Mouse (Mus musculus): Measurements from ENCODE around the gene Blcap.

Blcap gene

GRCm38 (mm10) chr2:157520496-157520895 lies 50.6 kb downstream of the Blcap start:
- no peak for DNase-seq (ENCODE audit: low read depth, low spot score)

- no peak for DNase-seq (ENCODE audit: low read depth, low spot score)
Observed at GRCm38 (mm10) chr2:157519452-157519851, 51.6 kb downstream of the Blcap start.

DNA sequence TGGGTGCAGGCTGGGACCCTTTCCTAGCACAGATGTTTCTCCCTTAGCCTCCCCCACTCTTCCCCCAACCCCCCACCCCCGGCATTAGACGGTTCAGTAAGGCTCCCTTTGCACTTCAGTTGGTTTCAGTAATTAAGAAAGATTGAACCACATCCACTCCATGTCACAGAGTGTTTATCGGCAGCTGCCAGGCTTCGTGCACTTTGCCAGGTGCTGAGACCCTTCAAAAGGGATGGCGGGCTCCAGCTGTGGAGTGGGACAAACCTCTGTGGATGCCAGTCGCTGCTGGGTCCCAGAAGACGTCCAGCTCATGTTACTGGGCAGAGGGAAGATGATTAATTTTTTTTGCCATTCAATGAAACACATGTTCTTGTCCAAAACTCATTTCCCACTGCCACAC lies 52.6 kb downstream of the Blcap start:
- no peak for DNase-seq (ENCODE audit: low read depth, low spot score)

- DNase-seq (ENCODE audit: low read depth, low spot score) = no peak
Observed at GRCm38 (mm10) chr2:157517526-157517925, 53.5 kb downstream of the Blcap start.

- no peak for DNase-seq (ENCODE audit: low read depth, low spot score)
Observed at GRCm38 (mm10) chr2:157514353-157514752, 56.7 kb downstream of the Blcap start.

DNA sequence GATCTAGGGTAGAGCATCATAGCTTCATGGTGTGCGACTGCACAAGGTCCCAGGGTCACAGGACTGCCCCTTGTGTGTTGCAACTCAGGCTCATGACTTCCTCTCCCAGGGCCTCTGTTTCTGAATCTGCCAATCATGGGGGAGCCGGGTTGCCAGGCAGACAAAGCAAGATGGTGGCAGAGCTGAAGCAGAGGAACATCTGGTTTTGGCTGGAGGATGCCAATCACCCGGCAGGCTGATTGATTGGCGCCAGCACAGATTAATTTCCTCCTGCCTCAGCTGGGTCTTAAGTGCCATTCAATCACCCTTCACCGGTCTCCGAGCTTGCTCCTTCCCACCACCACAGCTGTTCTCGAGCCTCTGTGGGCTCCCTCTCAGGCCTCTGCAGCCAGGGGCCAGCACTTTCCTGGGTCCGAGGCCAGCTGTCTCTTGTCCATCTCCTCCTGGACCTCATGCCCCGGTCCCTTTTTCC lies 57.3 kb downstream of the Blcap start:
- no peak for DNase-seq (ENCODE audit: low read depth, low spot score)

DNA sequence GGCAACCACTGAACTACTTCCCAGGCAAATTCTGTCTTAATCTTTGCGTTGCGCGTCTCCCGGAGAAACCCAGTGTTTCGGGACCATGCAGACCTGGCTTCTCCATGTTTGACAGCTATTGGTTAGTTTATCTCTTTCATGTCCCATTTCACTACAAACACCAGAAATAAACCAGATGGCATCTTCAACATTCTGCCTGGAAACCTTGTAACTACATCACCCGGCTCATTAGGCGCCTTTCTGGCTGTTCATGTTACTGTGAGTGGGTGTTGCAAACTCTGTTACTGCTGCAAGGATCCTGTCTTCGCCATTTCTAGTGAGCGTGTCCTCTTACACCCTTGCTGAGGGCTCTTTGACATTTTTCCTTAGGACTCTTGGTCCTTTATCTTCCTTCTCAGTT lies 58.2 kb downstream of the Blcap start:
- no peak for DNase-seq (ENCODE audit: low read depth, low spot score)

DNA sequence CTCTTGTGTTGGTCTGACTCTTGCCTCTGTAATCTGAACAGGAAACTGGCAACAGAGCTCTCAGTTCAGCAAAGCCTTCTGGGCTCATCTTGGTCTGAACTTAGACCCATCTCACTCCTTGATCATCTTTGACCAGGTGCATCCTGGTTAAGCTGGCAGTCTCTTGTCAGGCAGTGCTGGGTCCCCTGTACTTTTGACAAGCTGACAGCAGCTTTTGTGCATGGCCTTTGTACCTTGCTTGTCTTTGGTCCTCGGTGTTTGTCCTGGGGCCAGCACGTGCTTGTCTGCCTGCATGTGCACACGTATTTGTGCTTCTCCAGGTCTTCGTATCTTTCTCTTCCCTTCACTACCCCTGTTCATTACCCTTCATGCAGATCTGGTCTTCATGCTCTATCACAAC lies 61.0 kb downstream of the Blcap start:
- DNase-seq (ENCODE audit: low read depth, low spot score) = no peak

DNA sequence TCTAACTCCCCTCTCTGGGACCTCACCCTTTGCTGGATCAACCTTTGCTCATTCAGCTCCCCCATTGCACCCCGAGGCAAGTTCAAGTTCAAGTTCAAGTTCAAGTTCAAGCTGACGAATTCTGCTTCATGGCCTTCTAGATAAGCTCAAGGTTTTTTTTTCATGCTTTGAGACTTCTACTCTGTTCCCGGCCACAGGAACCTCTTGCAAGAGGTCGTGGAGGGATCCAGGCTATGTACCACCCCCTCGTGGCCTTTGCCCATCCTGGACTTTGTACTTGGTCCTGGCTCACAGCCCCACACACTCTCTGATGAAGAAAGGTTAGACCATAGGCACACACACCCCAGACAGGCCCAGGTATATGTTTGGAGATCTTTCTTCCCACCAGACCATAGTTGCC lies 61.9 kb downstream of the Blcap start:
- no peak for DNase-seq (ENCODE audit: low read depth, low spot score)

DNA sequence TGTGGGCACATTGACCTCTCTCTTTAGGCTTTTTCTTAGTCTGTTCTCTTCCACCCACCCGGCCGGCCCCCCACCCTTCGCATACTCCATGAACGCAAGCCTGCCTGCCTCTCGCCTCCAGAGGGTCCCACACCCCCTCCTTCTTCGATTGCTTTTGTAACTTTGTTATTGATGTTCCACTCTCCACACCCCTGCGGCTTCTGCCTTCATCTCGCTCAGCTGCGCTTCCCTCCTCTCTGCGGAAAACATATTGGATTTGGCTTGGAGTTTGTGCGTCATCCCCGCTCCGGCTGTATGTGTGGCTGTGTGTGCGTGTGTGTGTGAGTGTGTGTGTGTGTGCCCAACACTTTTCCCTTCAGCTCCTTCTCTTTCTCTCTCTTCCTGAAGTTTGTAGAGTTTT lies 64.3 kb downstream of the Blcap start:
- DNase-seq (ENCODE audit: low read depth, low spot score) = no peak

All from CD4-positive, CD25-positive, alpha-beta regulatory T cell, adult 2 months (primary cell).